9 mouse cellular contexts compared by ENCODE assay signal in genomic region chr8:105634771-105635458, GRCm38 (mm10). TPM values are rescaled to one million over a fixed set of nuclear protein-coding genes. Genes with fewer than 3 reads are reported as not detected.
DNase-seq lines count a peak whose midpoint lies in the region; ATAC-seq and TF ChIP-seq lines count a peak whose summit lies in the region.
"Had no signal": no experiment of that assay in that cellular context is flagged by ENCODE, and none has a peak within 500 bp of the region (broad histone marks: within the 10 kb centered on the region; RNA-seq: fewer than 3 reads in every experiment).

No protein-coding gene starts in this region.

- H3K79me2 ChIP-seq in CH12.LX (replicated peaks; ENCODE audit: control insufficient read depth, extremely low read depth, insufficient read depth, poor library complexity, severe bottlenecking): peaks cover 43% of the 10 kb centered on the region

- DNase-seq in heart, postnatal 4 days: no peak
- DNase-seq in CH12.LX (ENCODE audit: extremely low read depth): no peak
- DNase-seq in hindbrain, embryonic 11.5 days (ENCODE audit: low spot score): no peak
- DNase-seq in midbrain, embryonic 11.5 days (ENCODE audit: low spot score, missing footprints): no peak
- DNase-seq in adrenal gland, postnatal 25 days: no peak
- no peak for DNase-seq in lung, postnatal 10 days

- TF ChIP-seq CTCF in CH12.LX (conservative IDR thresholded peaks at IDR 0.05 in 1 of 2, IDR thresholded peaks at IDR 0.05 in 1 of 2; ENCODE audit: low read depth in 2 of 2, low read length in 2 of 2): no peak

- H3K9ac ChIP-seq in heart, embryonic 11.5 days (ENCODE audit: low read depth, low read length): peak overlapping the region; percentile 100; the same call in 1 of the 2 replicates
- H3K9ac ChIP-seq in CH12.LX (ENCODE audit: insufficient read depth, low read depth): peak overlapping the region; percentile 86
- H3K9ac ChIP-seq in hindbrain, embryonic 11.5 days (ENCODE audit: low read depth, low read length): peak overlapping the region; percentile 99
- H3K9ac ChIP-seq in midbrain, embryonic 11.5 days (ENCODE audit: low read length): peak overlapping the region; percentile 100

- peaks cover 4% of the 10 kb centered on the region for H3K4me1 ChIP-seq in heart, embryonic 11.5 days (ENCODE audit: control insufficient read depth, insufficient read depth, low read length)
- H3K4me1 ChIP-seq in CH12.LX (ENCODE audit: control insufficient read depth in 1 of 2, insufficient read depth in 2 of 2): peaks cover 6 to 50% of the 10 kb centered on the region in 2 experiments
- H3K4me1 ChIP-seq in hindbrain, embryonic 11.5 days (replicated peaks; ENCODE audit: control insufficient read depth, insufficient read depth, low read length): peaks cover 4% of the 10 kb centered on the region
- H3K4me1 ChIP-seq in midbrain, embryonic 11.5 days (ENCODE audit: control insufficient read depth, insufficient read depth, low read length): peaks cover 14% of the 10 kb centered on the region

- no peak overlapping the region for H3K27ac ChIP-seq in heart, embryonic 11.5 days (ENCODE audit: low read depth, low read length)
- H3K27ac ChIP-seq in CH12.LX (ENCODE audit: insufficient read depth, low read depth): 0 out of 2 replicates have a peak overlapping the region, but pooled peaks have one; percentile 69
- H3K27ac ChIP-seq in hindbrain, embryonic 11.5 days (ENCODE audit: low read depth, low read length): no peak overlapping the region
- no peak overlapping the region for H3K27ac ChIP-seq in midbrain, embryonic 11.5 days (ENCODE audit: low read depth, low read length)

- H3K27me3 ChIP-seq in heart, embryonic 11.5 days (ENCODE audit: control insufficient read depth, insufficient read depth, low read length): no peaks in the 10 kb centered on the region
- H3K27me3 ChIP-seq in CH12.LX (replicated peaks): no peaks in the 10 kb centered on the region
- no peaks in the 10 kb centered on the region for H3K27me3 ChIP-seq in hindbrain, embryonic 11.5 days (ENCODE audit: control insufficient read depth, insufficient read depth, low read length)
- no peaks in the 10 kb centered on the region for H3K27me3 ChIP-seq in midbrain, embryonic 11.5 days (ENCODE audit: control insufficient read depth, insufficient read depth, low read length)

- dilution Hi-C loops in CH12.LX (cut with MboI; ENCODE audit: extremely low pct_ligation_motif_present, extremely low pct_unique_long_range_greater_than_20kb, low sequenced_read_pairs): no loop called here

- H3K9me3 ChIP-seq in heart, embryonic 11.5 days (replicated peaks; ENCODE audit: control insufficient read depth, low read length): no peaks in the 10 kb centered on the region
- no peaks in the 10 kb centered on the region for H3K9me3 ChIP-seq in CH12.LX (replicated peaks; ENCODE audit: low read length)
- no peaks in the 10 kb centered on the region for H3K9me3 ChIP-seq in hindbrain, embryonic 11.5 days (ENCODE audit: control insufficient read depth, low read length)
- H3K9me3 ChIP-seq in midbrain, embryonic 11.5 days (ENCODE audit: control insufficient read depth, low read length): no peaks in the 10 kb centered on the region

- no peak for TF ChIP-seq RAD21 in CH12.LX (IDR thresholded peaks at IDR 0.05; ENCODE audit: low read depth, low read length)

- no peaks in the 10 kb centered on the region for H3K36me3 ChIP-seq in heart, embryonic 11.5 days (ENCODE audit: control insufficient read depth, insufficient read depth, low read length)
- peaks cover 0 to 11% of the 10 kb centered on the region in 2 experiments for H3K36me3 ChIP-seq in CH12.LX (replicated peaks in 1 of 2; ENCODE audit: control insufficient read depth in 1 of 2, insufficient read depth in 1 of 2, low read length in 1 of 2)
- no peaks in the 10 kb centered on the region for H3K36me3 ChIP-seq in hindbrain, embryonic 11.5 days (ENCODE audit: control insufficient read depth, insufficient read depth, low read length)
- H3K36me3 ChIP-seq in midbrain, embryonic 11.5 days (ENCODE audit: control insufficient read depth, insufficient read depth, low read length): no peaks in the 10 kb centered on the region

- no peak for TF ChIP-seq EP300 in CH12.LX (IDR thresholded peaks at IDR 0.05; ENCODE audit: low read length)

- ATAC-seq in heart, embryonic 11.5 days (replicated peaks; ENCODE audit: insufficient number of reproducible peaks, low FRiP score, low TSS enrichment): no peak
- ATAC-seq in hindbrain, embryonic 11.5 days (ENCODE audit: low FRiP score): no peak
- no peak for ATAC-seq in midbrain, embryonic 11.5 days (ENCODE audit: low FRiP score)
- no peak for ATAC-seq in megakaryocyte progenitor cell, adult 5-6 weeks (replicated peaks; ENCODE audit: poor library complexity)

- WGBS in heart, embryonic 11.5 days (ENCODE audit: insufficient replicate concordance): 87% methylated on average over 2 of the region's 2 CpGs
- WGBS in hindbrain, embryonic 11.5 days: 94% methylated on average over 2 of the region's 2 CpGs
- 92% methylated on average over 2 of the region's 2 CpGs for WGBS in midbrain, embryonic 11.5 days

- TF ChIP-seq POLR2A in CH12.LX (IDR thresholded peaks at IDR 0.05; ENCODE audit: low read depth, low read length): no peak

- peak overlapping the region; percentile 74 for H3K4me2 ChIP-seq in heart, embryonic 11.5 days
- H3K4me2 ChIP-seq in CH12.LX (ENCODE audit: insufficient read depth, low read depth, poor library complexity, severe bottlenecking): peak overlapping the region; percentile 41
- peak overlapping the region; percentile 92 for H3K4me2 ChIP-seq in hindbrain, embryonic 11.5 days (replicated peaks; ENCODE audit: low read depth, low read length)
- H3K4me2 ChIP-seq in midbrain, embryonic 11.5 days: peak overlapping the region; percentile 93

- peak overlapping the region; percentile 95 for H3K4me3 ChIP-seq in heart, embryonic 11.5 days (ENCODE audit: low read depth, low read length)
- H3K4me3 ChIP-seq in CH12.LX (replicated peaks in 1 of 3; ENCODE audit: low read depth in 2 of 3, low read length in 2 of 3, poor library complexity in 1 of 3): peak overlapping the region; percentile 71 to 85 (median 72)
- H3K4me3 ChIP-seq in hindbrain, embryonic 11.5 days (ENCODE audit: low read depth, low read length): peak overlapping the region; percentile 82
- H3K4me3 ChIP-seq in midbrain, embryonic 11.5 days (ENCODE audit: low read depth, low read length): peak overlapping the region; percentile 94

- in situ Hi-C loops in CH12.LX (cut with MboI; ENCODE audit: low pct_ligation_motif_present, low pct_unique_long_range_greater_than_20kb, low sequenced_read_pairs): loop anchor here (5.0 kb wide), 1 partner anchor 52 kb away; the partner anchor contains the start of gene Carmil2

TF ChIP-seq in CH12.LX, 34 proteins besides CTCF, POLR2A, EP300 and RAD21 (continues in another document):
- TF ChIP-seq USF2 (conservative IDR thresholded peaks at IDR 0.05; ENCODE audit: low read depth, low read length) (no peak), E2F4 (IDR thresholded peaks at IDR 0.05; ENCODE audit: insufficient replicate concordance, low read depth, low read length) (no peak), PAX5 (IDR thresholded peaks at IDR 0.05; ENCODE audit: low read length) (no peak), SMC3 (IDR thresholded peaks at IDR 0.05; ENCODE audit: low read depth, low read length) (no peak)

RNA-seq across cellular contexts. Expression of gene Ctcf, which starts 1.5 kb away (rescaled TPM):
- polyA plus RNA-seq in heart, embryonic 11.5 days (2014; fragmentation: Nextera tagmentation; extraction: Ambion mirVana): 53.9 and 66.3 TPM in 2 replicates
- total RNA-seq in heart, postnatal 4 days (2021): 10 to 100 TPM; 59.1 to 63.2 TPM
- total RNA-seq in CH12.LX (2012; rRNA removed) (42.3 and 47.2 TPM in 2 replicates), CH12.LX (2014; rRNA removed) (48.3 and 52.4 TPM in 2 replicates)
- 97.9 and 107 TPM in 2 replicates for polyA plus RNA-seq in CH12.LX (2012; ENCODE audit: insufficient read length, low read depth)
- 115 and 121 TPM in 2 replicates for polyA plus RNA-seq in hindbrain, embryonic 11.5 days (2014; fragmentation: Nextera tagmentation; extraction: Ambion mirVana)
- polyA plus RNA-seq in midbrain, embryonic 11.5 days (2014; fragmentation: Nextera tagmentation; extraction: Ambion mirVana): 112 and 115 TPM in 2 replicates
- total RNA-seq in megakaryocyte progenitor cell, adult 5-6 weeks (2015): 95.7 and 103 TPM in 2 replicates
- total RNA-seq in megakaryocyte progenitor cell, adult 5-6 weeks (2017): 88.1 and 104 TPM in 2 replicates
- total RNA-seq in adrenal gland, postnatal 25 days (2021): 61.5 and 74.2 TPM in 2 replicates

RNA-seq across cellular contexts. Expression of gene Agrp, which starts 2.3 kb away (rescaled TPM):
- 0.50 and 0.84 TPM in 2 replicates for polyA plus RNA-seq in heart, embryonic 11.5 days (2014; fragmentation: Nextera tagmentation; extraction: Ambion mirVana)
- total RNA-seq in heart, postnatal 4 days (2021): not detected
- 0.21 and 0.30 TPM in 2 replicates for total RNA-seq in CH12.LX (2012; rRNA removed)
- total RNA-seq in CH12.LX (2014; rRNA removed): not detected in 2 replicates
- polyA plus RNA-seq in CH12.LX (2012; ENCODE audit: insufficient read length, low read depth): not detected in 2 replicates
- polyA plus RNA-seq in hindbrain, embryonic 11.5 days (2014; fragmentation: Nextera tagmentation; extraction: Ambion mirVana): 0.68 and 2.1 TPM in 2 replicates
- polyA plus RNA-seq in midbrain, embryonic 11.5 days (2014; fragmentation: Nextera tagmentation; extraction: Ambion mirVana): 0.56 and 0.68 TPM in 2 replicates
- total RNA-seq in megakaryocyte progenitor cell, adult 5-6 weeks (2015): not detected in 2 replicates
- not detected in 2 replicates for total RNA-seq in megakaryocyte progenitor cell, adult 5-6 weeks (2017)
- 1.2 TPM in 1 of 2 replicates, not detected in the other for total RNA-seq in adrenal gland, postnatal 25 days (2021)
- polyA plus RNA-seq: testis, adult 2 months had no signal

RNA-seq across cellular contexts. Expression of gene Ripor1, which starts 29.9 kb away (rescaled TPM):
- polyA plus RNA-seq in heart, embryonic 11.5 days (2014; fragmentation: Nextera tagmentation; extraction: Ambion mirVana): 23.6 and 27.9 TPM in 2 replicates
- total RNA-seq in heart, postnatal 4 days (2021): 10 to 100 TPM; 51.1 to 51.5 TPM
- total RNA-seq in CH12.LX (2012; rRNA removed): 1.5 and 1.7 TPM in 2 replicates
- total RNA-seq in CH12.LX (2014; rRNA removed): 0.24 and 0.28 TPM in 2 replicates
- 5.8 and 7.2 TPM in 2 replicates for polyA plus RNA-seq in CH12.LX (2012; ENCODE audit: insufficient read length, low read depth)
- 11.8 and 12.4 TPM in 2 replicates for polyA plus RNA-seq in hindbrain, embryonic 11.5 days (2014; fragmentation: Nextera tagmentation; extraction: Ambion mirVana)
- polyA plus RNA-seq in midbrain, embryonic 11.5 days (2014; fragmentation: Nextera tagmentation; extraction: Ambion mirVana): 10.5 and 12.9 TPM in 2 replicates
- total RNA-seq in megakaryocyte progenitor cell, adult 5-6 weeks (2015): 46.9 and 53.0 TPM in 2 replicates
- total RNA-seq in megakaryocyte progenitor cell, adult 5-6 weeks (2017): 6.4 and 6.6 TPM in 2 replicates
- 27.7 and 33.5 TPM in 2 replicates for total RNA-seq in adrenal gland, postnatal 25 days (2021)

RNA-seq across cellular contexts. Expression of gene Carmil2, which starts 51.2 kb away (rescaled TPM):
- polyA plus RNA-seq in heart, embryonic 11.5 days (2014; fragmentation: Nextera tagmentation; extraction: Ambion mirVana): 0.27 and 0.46 TPM in 2 replicates
- under 1 TPM; 0.41 TPM for total RNA-seq in heart, postnatal 4 days (2021)
- total RNA-seq in CH12.LX (2012; rRNA removed) (7.5 and 7.6 TPM in 2 replicates), CH12.LX (2014; rRNA removed) (1.7 and 2.0 TPM in 2 replicates)
- 32.6 and 33.2 TPM in 2 replicates for polyA plus RNA-seq in CH12.LX (2012; ENCODE audit: insufficient read length, low read depth)
- 3.9 TPM in 2 replicates for polyA plus RNA-seq in hindbrain, embryonic 11.5 days (2014; fragmentation: Nextera tagmentation; extraction: Ambion mirVana)
- polyA plus RNA-seq in midbrain, embryonic 11.5 days (2014; fragmentation: Nextera tagmentation; extraction: Ambion mirVana): 2.1 and 3.3 TPM in 2 replicates
- 2.2 and 3.4 TPM in 2 replicates for total RNA-seq in megakaryocyte progenitor cell, adult 5-6 weeks (2015)
- total RNA-seq in megakaryocyte progenitor cell, adult 5-6 weeks (2017): 2.0 and 2.2 TPM in 2 replicates
- 1.4 and 2.4 TPM in 2 replicates for total RNA-seq in adrenal gland, postnatal 25 days (2021)

Comparison
In these comparisons a context has a peak if more than half of its experiments do, and no peak if none do; other contexts are left out.
1. H3K4me2 ChIP-seq: peak in every context shown above with its lines; median percentile 93 in midbrain, embryonic 11.5 days; 92 in hindbrain, embryonic 11.5 days; 74 in heart, embryonic 11.5 days; 41 in CH12.LX.